ENCODE assay signal across 16 mouse cellular contexts in the genomic region with DNA sequence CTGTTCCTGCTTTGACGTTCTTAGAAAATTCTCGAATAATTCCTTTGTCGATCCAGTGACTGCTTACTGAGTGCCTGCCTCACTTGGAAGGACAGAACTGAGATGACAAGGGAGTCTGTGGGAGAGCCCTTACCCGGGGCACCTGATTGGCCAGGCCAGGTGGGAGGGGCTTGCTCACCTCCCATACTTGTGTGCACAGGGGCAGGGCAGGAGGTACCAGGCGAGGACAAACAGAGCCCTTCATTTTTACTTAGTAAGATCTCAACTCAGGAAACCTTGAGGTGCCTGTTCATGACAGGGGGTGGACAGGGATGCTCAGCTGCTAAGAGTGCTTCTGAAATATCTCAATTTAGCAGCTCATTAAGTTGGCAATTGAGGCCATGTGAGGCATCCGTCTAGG.
DNase-seq lines count a peak whose midpoint lies in the region; ATAC-seq lines count a peak whose summit lies in the region.
"Had no signal": no experiment of that assay in that cellular context is flagged by ENCODE, and none has a peak within 500 bp of the region (broad histone marks: within the 10 kb centered on the region; RNA-seq: fewer than 3 reads in every experiment).

No protein-coding gene starts in this region.

- peaks cover 4% of the 10 kb centered on the region; the same call in 1 of the 2 replicates for H3K4me1 ChIP-seq in kidney, embryonic 14.5 days (ENCODE audit: control insufficient read depth, insufficient read depth, low read length)
- peaks cover 37% of the 10 kb centered on the region for H3K4me1 ChIP-seq in neural tube, embryonic 13.5 days (replicated peaks)
- peaks cover 9% of the 10 kb centered on the region for H3K4me1 ChIP-seq in hindbrain, embryonic 12.5 days

- ATAC-seq in kidney, embryonic 14.5 days (ENCODE audit: low FRiP score, low TSS enrichment): peak; percentile 74; the same call in 1 of the 2 replicates
- no peak for ATAC-seq in neural tube, embryonic 13.5 days (ENCODE audit: low read depth)
- ATAC-seq in hindbrain, embryonic 12.5 days (ENCODE audit: low FRiP score): peak; percentile 56
- ATAC-seq: CD4-positive, CD25-positive, alpha-beta regulatory T cell, adult 4 months had no signal

- peaks cover 18% of the 10 kb centered on the region for H3K27me3 ChIP-seq in kidney, embryonic 14.5 days (ENCODE audit: control insufficient read depth, insufficient read depth, low read length)
- H3K27me3 ChIP-seq in neural tube, embryonic 13.5 days: peaks cover 35% of the 10 kb centered on the region
- peaks cover 44% of the 10 kb centered on the region for H3K27me3 ChIP-seq in hindbrain, embryonic 12.5 days

- no peak for DNase-seq in kidney, adult 11 months
- no peak for DNase-seq in neural tube, embryonic 10.5 days (ENCODE audit: extremely low spot score, low spot score)
- no peak for DNase-seq in left cerebral cortex, adult 11 months (ENCODE audit: low spot score)
- DNase-seq in gastrocnemius, postnatal 14 days: no peak
- DNase-seq: adrenal gland, postnatal 25 days; cerebellum, adult 9-11 months; liver; lung, adult 18-20 months had no signal

- WGBS in kidney, embryonic 14.5 days: 52% methylated on average over 6 of the region's 6 CpGs
- 58% methylated on average over 6 of the region's 6 CpGs for WGBS in neural tube, embryonic 13.5 days
- 53% methylated on average over 6 of the region's 6 CpGs for WGBS in hindbrain, embryonic 12.5 days

- H3K9ac ChIP-seq in kidney, embryonic 14.5 days (ENCODE audit: low read depth, low read length): no peak overlapping the region
- H3K9ac ChIP-seq in neural tube, embryonic 13.5 days: no peak overlapping the region
- no peak overlapping the region for H3K9ac ChIP-seq in hindbrain, embryonic 12.5 days
- H3K9ac ChIP-seq: hindbrain, embryonic 15.5 days had no signal

- no peaks in the 10 kb centered on the region for H3K36me3 ChIP-seq in kidney, embryonic 14.5 days (ENCODE audit: control insufficient read depth, insufficient read depth, low read length)
- peaks cover 10% of the 10 kb centered on the region; the same call in 1 of the 2 replicates for H3K36me3 ChIP-seq in neural tube, embryonic 13.5 days
- 0 out of 2 replicates have a peak, but pooled peaks cover 3% of the 10 kb centered on the region for H3K36me3 ChIP-seq in hindbrain, embryonic 12.5 days

- no peaks in the 10 kb centered on the region for H3K9me3 ChIP-seq in kidney, embryonic 14.5 days (ENCODE audit: control insufficient read depth, low read length)
- H3K9me3 ChIP-seq in neural tube, embryonic 13.5 days: no peaks in the 10 kb centered on the region
- H3K9me3 ChIP-seq in hindbrain, embryonic 12.5 days (replicated peaks): no peaks in the 10 kb centered on the region
- H3K9me3 ChIP-seq: hindbrain, embryonic 15.5 days had no signal

- H3K4me2 ChIP-seq in kidney, embryonic 14.5 days (replicated peaks; ENCODE audit: low read depth, low read length): no peak overlapping the region
- H3K4me2 ChIP-seq in neural tube, embryonic 13.5 days: no peak overlapping the region
- no peak overlapping the region for H3K4me2 ChIP-seq in hindbrain, embryonic 12.5 days (replicated peaks)
- H3K4me2 ChIP-seq: hindbrain, embryonic 15.5 days; midbrain, embryonic 11.5 days had no signal

- H3K4me3 ChIP-seq in kidney, embryonic 14.5 days (ENCODE audit: low read length): no peak overlapping the region
- no peak overlapping the region for H3K4me3 ChIP-seq in neural tube, embryonic 13.5 days
- H3K4me3 ChIP-seq in hindbrain, embryonic 12.5 days: no peak overlapping the region
- H3K4me3 ChIP-seq: hindbrain, embryonic 15.5 days; myocyte had no signal

- intact Hi-C loops in gastrocnemius, postnatal 14 days (cut with DNase I; ENCODE audit: low total_unique reads): no loop called here

- no peak overlapping the region for H3K27ac ChIP-seq in kidney, embryonic 14.5 days (ENCODE audit: low read depth, low read length)
- H3K27ac ChIP-seq in neural tube, embryonic 13.5 days (replicated peaks): peak overlapping the region; percentile 7; the same call in 1 of the 2 replicates
- no peak overlapping the region for H3K27ac ChIP-seq in hindbrain, embryonic 12.5 days
- H3K27ac ChIP-seq: hindbrain, embryonic 15.5 days; kidney, postnatal 0 days had no signal
